Mouse (Mus musculus): ENCODE measurements around the gene Ap3s2.

Gene Ap3s2

GRCm38 (mm10) chr7:79837247-79837646 is 83.2 kb downstream of the Ap3s2 start:
- DNase-seq, result no peak

- no peak for DNase-seq
Observed at GRCm38 (mm10) chr7:79835196-79835595, 85.3 kb downstream of the Ap3s2 start.

- no peak for DNase-seq
Observed at GRCm38 (mm10) chr7:79832980-79833379, 87.5 kb downstream of the Ap3s2 start.

GRCm38 (mm10) chr7:79831585-79831984 is 88.9 kb downstream of the Ap3s2 start:
- peak; percentile 77 for DNase-seq

- peak; percentile 57 for DNase-seq
Observed at GRCm38 (mm10) chr7:79831145-79831544, 89.3 kb downstream of the Ap3s2 start.

GRCm38 (mm10) chr7:79828341-79828740 is 92.1 kb downstream of the Ap3s2 start:
- DNase-seq, result no peak

Data from lung, postnatal 10 days (tissue).